Mouse (Mus musculus) cerebellum, adult 9-11 months (tissue): ENCODE measurements around the gene Catsper1.
A peak's percentile ranks its signal among the peaks of the same experiment; 100 is the strongest.

Experiments
- DNase-seq: peaks from one replicate; pipeline ENCODE4 v3.0.0; 2022

The Catsper1 gene

GRCm38 (mm10) chr19:5356080-5356479, 20.5 kb downstream of the Catsper1 start:
- DNase-seq, result no peak

DNA sequence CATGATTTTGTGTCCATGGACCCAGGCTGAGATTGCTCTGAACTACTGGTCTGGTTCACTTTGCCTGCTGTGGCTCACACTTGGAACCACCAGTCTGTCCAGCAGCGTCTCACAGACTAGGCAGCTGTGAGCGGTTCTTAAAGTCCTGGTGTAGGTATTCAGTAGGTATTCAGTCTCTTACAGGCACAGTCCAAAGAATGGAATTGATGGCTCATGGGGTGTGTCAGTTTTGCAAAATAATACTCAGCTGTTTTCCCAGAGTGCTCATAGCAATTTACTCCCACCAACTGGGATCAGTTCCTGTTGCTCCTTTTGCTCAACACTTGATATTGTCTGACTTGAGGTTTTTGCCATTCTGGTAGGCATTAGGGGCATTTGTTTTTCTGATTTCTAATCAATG, 26.6 kb downstream of the Catsper1 start:
- DNase-seq, result no peak

GRCm38 (mm10) chr19:5364124-5364523, 28.6 kb downstream of the Catsper1 start:
- DNase-seq, result no peak

DNA sequence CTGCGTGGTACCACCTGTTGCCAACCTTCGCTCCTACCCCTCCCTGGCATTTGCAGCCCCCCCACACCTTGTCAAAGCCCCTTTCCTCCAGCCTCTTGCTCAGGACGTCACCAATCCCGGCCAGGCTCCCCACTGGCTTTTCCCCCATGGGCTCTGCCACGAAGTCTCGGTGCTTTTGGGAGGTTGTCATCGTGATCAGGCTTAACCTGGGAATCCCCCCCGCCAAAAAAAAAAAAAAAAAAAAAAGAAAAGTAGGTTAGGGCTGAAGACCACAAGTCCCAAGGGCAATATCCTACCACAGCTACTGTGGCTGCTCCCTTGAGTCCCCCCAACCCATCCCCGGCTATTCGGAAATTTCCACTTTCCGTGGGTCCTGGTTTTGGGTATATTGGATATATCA, 30.2 kb downstream of the Catsper1 start:
- DNase-seq, result peak; percentile 58

GRCm38 (mm10) chr19:5366175-5367052, 30.9 kb downstream of the Catsper1 start, which contains the start of gene Eif1ad:
Eif1ad (plus strand) TSS chr19:5366741.
- peak; percentile 96 for DNase-seq

DNA sequence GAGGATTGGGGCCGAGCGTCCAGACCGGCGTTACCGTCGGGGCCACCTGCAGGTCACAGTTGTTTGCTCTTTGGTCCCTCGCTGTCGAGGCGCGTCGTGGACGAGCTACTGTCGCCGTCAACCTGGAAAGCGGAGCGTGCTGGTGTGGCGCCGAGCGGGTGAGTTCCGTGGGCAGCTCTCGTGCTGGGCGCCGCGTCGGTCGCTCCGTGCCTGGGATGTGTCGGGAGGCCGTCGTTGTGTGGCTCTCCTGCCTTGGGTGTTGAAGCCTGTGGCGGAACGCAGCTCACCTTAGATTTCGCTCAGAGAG, 31.5 kb downstream of the Catsper1 start, which contains the start of gene Banf1:
Gene Banf1 (minus strand): TSS at position 116 of the 307 bp plus-strand sequence.
- DNase-seq, result no peak

DNA sequence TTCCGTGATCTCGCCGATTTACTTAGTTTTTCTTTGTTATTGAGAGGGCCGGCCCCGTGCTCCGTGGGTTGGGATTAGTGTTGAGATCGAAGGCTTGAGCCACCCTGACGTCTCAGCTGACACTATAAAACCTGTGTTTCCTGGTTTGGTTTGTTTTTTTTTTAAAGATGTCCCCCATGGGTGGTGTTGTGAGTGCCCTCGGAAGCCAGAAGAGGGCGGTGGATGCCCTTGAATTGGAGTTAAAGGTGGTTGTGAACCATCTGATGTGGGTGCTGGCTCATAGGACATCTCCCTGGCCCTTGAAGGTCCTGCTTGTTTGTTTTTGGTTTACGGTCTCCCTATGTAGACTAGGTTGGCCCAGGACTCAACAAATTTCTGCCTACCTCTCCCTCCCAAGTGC, 31.9 kb downstream of the Catsper1 start:
- DNase-seq, result no peak

DNA sequence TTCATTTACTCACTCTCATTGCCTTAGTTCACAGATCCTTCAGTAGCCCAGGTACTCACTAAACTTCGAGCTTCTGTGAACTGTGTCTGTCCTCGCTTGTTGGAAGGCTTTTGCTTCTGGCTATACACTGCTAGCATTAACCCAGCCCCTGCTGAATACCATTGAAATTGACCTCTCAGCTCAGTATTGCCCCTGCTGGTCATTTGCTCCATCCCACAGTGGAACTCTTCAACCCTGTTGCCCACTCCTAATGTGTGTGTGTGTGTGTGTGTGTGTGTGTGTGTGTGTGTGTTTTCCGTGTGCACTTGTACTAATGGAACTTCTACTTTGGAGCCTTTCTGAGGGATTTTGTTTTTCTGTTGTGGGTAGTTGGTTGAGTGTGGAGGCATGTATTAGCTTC, 35.4 kb downstream of the Catsper1 start:
- DNase-seq, result no peak

DNA sequence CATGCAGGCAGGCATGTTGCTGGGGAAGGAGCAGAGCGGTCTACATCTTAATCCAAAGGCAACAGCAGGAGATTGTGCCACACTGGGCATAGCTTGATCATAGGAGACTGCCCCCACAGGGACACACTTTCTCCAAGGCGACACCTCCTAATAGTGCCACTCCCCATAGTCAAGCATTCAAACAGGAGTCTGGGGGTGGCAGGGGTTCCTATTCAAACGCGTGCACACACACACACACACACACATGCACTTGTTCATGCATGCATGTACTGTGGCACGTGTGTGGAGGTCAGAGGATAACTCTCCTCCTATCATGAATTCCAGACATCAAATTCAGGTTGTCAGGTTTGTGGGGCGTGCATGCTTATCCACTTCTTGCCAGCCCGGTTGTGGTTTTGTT, 37.2 kb downstream of the Catsper1 start:
- no peak for DNase-seq

GRCm38 (mm10) chr19:5374177-5374576, 38.6 kb downstream of the Catsper1 start:
- no peak for DNase-seq

DNA sequence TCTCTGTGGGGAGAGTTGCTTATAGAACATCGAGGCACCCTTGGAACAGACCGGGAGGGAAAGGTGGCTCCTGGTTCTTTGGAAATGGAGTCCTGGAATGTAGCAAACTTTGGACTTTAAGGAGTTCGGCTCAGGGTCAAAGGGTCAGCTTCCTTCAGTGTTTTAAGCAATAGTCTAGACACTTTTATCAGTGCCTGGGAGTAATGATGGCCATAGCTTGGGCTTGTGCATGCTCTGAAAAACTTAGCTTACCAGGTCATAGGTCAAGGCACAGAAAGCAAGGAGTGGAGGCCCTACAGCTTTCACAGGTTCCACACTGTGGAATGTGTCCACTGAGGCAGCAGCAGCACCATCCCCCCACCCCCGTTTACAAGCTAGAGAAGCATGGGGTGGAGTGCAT, 39.2 kb downstream of the Catsper1 start:
- DNase-seq, result no peak

DNA sequence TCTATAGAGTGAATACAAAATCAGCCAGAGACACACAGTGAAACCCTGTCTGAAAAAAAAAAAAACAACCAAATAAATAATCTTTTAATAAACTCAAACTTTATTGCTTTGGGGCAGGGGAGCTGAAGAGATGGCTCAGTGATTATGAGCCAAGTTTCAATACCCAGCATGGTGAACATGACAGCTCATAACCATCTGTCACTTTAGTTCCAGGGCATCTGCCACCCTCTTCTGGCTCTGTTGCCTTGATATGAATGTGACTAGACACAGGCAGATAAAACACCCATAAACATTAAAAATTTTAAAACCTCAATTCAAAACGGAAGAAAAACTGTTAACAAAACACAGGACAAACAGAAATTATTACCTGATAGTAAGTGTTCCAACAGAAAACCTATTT, 41.9 kb downstream of the Catsper1 start:
- DNase-seq, result no peak

DNA sequence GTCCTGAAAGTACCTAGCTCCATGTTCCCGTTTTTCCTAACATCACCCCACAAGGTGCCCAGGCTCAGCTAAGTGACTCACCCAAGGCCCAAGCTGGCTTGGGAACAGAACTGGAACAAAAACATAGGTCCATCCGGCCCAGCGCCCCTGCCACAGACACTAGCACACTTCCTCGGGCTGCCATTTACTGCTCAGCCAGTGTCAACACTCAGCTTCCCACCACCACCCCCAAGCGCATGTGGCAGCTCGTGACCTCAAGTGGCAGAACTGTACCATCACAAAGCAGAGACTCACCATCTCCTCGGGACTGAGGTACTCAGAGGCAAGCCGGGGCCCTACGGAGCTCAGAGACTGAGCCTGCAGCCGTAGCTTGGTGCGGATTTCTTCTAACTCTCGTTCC, 47.8 kb downstream of the Catsper1 start:
- no peak for DNase-seq

GRCm38 (mm10) chr19:5384715-5385114, 49.2 kb downstream of the Catsper1 start:
- no peak for DNase-seq

DNA sequence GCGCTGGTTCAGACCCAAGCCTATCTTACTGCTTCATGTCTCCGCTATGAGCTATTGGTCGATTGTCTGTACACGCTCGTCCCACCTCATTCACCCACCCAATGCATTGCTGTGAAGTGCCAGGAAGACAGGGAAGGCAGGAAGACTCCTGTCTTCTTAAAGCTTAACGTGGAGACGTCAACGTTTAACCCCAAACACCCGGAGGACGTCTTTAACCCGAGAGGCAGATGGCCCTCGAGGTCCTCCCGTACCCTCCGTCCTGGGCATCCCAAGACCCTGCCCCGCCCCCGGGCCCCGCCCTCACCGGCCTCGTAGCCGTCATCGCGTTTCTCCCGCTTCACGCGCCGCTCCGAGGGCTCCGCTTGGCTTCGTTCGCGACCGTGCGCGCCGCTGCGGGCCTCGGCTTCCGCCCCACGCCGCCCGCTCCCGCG, 52.5 kb downstream of the Catsper1 start:
- DNase-seq, result no peak

DNA sequence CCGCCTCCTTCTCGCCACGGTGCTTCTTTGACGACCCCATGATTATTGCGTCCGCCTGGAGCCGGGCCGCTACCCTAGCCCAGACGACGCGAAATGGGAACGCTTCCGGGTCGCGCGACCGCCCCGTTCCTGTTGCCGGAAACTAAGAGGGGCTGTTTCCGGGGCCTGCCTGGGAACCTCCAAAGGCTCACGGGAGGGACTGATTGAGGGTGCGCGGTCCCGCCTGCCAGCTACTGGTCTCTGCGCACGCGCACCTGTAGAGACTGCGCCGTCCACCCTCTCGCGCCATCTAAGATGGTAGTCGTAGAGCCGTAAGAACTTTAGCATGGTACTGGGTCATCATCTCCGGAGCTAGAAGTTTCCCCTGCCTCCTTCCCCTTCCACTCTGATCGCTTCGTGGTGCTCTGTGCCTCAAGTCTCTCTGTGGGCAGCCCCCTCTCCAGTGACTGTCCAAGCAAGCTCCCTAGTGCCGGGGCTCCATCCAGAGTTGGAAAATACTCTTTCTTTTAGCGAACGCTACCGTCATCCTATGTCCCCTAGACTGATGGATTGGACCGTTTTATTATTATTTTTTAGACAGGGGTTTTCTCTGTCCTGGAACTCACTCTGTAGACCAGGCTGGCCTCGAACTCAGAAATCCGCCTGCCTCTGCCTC, 53.2 kb downstream of the Catsper1 start, which contains the start of gene Sart1:
Gene Sart1 (minus strand): TSS at position 116 of the 655 bp plus-strand sequence.
- peak; percentile 97 for DNase-seq

GRCm38 (mm10) chr19:5389647-5390046, 54.1 kb downstream of the Catsper1 start:
- peak; percentile 52 for DNase-seq

DNA sequence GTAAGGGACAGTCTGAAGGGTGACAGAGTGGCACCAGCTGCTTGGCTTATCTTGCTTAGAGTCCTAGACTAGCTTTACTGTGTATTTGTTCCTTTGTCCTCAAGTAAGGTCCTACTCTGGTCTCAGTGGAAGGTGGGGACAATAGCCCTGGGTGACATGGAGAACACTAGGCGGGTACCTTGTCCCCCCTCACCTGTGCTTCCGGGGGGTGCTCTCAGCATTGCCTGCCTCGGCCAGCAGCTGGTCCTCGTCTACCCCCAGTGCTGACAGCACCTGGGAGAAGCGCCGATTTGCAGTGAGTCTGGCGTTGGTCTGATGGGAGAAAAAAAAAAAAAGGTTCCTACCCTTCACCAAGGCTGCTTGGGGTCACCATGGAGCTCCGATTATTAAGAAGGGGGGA, 54.9 kb downstream of the Catsper1 start:
- no peak for DNase-seq

GRCm38 (mm10) chr19:5392892-5393291, 57.4 kb downstream of the Catsper1 start:
- peak; percentile 77 for DNase-seq
